Mouse (Mus musculus): ENCODE measurements around the gene Ubqln4. TPM values are rescaled to one million over a fixed set of nuclear protein-coding genes. Genes with fewer than 3 reads are reported as not detected.

Gene Ubqln4
- polyA plus RNA-seq (2015; fragmentation: Nextera tagmentation; extraction: Ambion mirVana), result 38.4 and 40.6 TPM in 2 replicates

DNA sequence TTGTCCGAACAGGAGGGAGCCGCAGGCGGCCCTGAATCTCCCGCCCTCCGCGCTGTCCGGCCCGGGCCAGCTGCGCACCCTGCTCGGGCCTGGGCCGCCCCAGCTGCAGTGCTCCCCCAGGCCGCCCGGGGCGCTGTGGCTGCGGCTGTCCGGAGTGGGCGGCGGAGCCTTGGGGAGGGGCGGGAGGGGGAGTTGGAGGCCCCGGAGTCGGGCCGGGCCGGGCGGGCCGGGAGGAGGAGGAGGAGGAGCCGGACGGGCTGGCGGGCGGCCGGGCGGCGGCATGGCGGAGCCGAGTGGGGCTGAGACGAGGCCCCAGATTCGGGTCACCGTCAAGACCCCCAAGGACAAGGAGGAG, at the start of gene Ubqln4:
Ubqln4 (plus strand) TSS at position 234 of the 355 bp plus-strand sequence.
- peak; percentile 91 for ATAC-seq (ENCODE audit: low read depth)
- H3K9me3 ChIP-seq, result no peaks in the 10 kb centered on the region
- peaks cover 38% of the 10 kb centered on the region for H3K4me1 ChIP-seq (replicated peaks)
- no peaks in the 10 kb centered on the region for H3K27me3 ChIP-seq
- under 1% methylated on average over 27 of the region's 37 CpGs for WGBS
- peak within 1 kb of the TSS; percentile 72 for H3K4me2 ChIP-seq
- peak within 1 kb of the TSS; percentile 95 for H3K9ac ChIP-seq
- H3K36me3 ChIP-seq, result peaks cover 28% of the 10 kb centered on the region
- H3K4me3 ChIP-seq, result peak within 1 kb of the TSS; percentile 91
- H3K27ac ChIP-seq (replicated peaks), result peak within 1 kb of the TSS; percentile 95

- Histone ChIP-seq H3K27me3 (peaks cover 28% of the 10 kb centered on the region), H3K36me3 (no peaks in the 10 kb centered on the region), H3K9me3 (no peaks in the 10 kb centered on the region), H3K27ac (replicated peaks) (no peak overlapping the region), H3K4me3 (no peak overlapping the region), H3K9ac (no peak overlapping the region), H3K4me1 (replicated peaks) (peaks cover 32% of the 10 kb centered on the region), H3K4me2 (peak overlapping the region; percentile 98)
- no peak for ATAC-seq (ENCODE audit: low read depth)
- 49% methylated on average over 8 of the region's 8 CpGs for WGBS
Measured at GRCm38 (mm10) chr3:88503881-88504746, 49.4 kb upstream of the Ubqln4 start.

DNA sequence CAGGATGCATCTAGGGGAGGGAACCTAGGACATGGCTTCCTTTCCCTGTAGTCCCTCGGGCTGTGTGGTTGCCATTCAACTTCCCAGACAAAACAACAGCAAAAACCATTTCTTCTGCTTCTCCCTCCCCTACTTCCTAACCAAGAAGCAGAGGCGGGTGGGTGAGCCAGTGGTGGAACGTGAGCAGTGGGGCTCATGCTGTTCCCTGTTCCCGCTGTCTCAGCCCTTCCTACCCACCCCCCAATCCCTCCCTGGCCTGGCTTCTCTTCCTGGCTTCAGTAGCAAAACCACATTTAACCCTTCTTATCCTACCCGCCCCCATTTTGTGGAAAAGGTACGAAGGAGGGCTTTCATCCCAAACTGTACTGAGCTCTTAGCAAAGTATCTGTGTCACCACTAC, 48.5 kb upstream of the Ubqln4 start:
- no peak overlapping the region for H3K4me2 ChIP-seq
- no peaks in the 10 kb centered on the region for H3K9me3 ChIP-seq
- H3K9ac ChIP-seq, result no peak overlapping the region
- H3K36me3 ChIP-seq, result no peaks in the 10 kb centered on the region
- peaks cover 28% of the 10 kb centered on the region for H3K27me3 ChIP-seq
- no peak for ATAC-seq (ENCODE audit: low read depth)
- H3K27ac ChIP-seq (replicated peaks), result no peak overlapping the region
- H3K4me3 ChIP-seq, result no peak overlapping the region
- 76% methylated on average over 6 of the region's 6 CpGs for WGBS
- peaks cover 42% of the 10 kb centered on the region for H3K4me1 ChIP-seq (replicated peaks)

GRCm38 (mm10) chr3:88505765-88506164, 47.8 kb upstream of the Ubqln4 start:
- H3K27me3 ChIP-seq, result peaks cover 26% of the 10 kb centered on the region
- H3K9me3 ChIP-seq, result no peaks in the 10 kb centered on the region
- H3K4me1 ChIP-seq (replicated peaks), result peaks cover 46% of the 10 kb centered on the region
- H3K9ac ChIP-seq, result no peak overlapping the region
- no peak overlapping the region for H3K4me3 ChIP-seq
- ATAC-seq (ENCODE audit: low read depth), result no peak
- no peak overlapping the region for H3K4me2 ChIP-seq
- no peaks in the 10 kb centered on the region for H3K36me3 ChIP-seq
- WGBS, result 43% methylated on average over 7 of the region's 7 CpGs
- no peak overlapping the region for H3K27ac ChIP-seq (replicated peaks)

- Histone ChIP-seq H3K4me2 (peak overlapping the region; percentile 59), H3K9ac (peak overlapping the region; percentile 69), H3K27me3 (peaks cover 2% of the 10 kb centered on the region), H3K27ac (replicated peaks) (peak overlapping the region; percentile 92), H3K4me1 (replicated peaks) (peaks cover 43% of the 10 kb centered on the region), H3K9me3 (no peaks in the 10 kb centered on the region), H3K36me3 (no peaks in the 10 kb centered on the region), H3K4me3 (peak overlapping the region; percentile 36)
- ATAC-seq (ENCODE audit: low read depth), result peak; percentile 10; the same call in 1 of the 2 replicates
- 58% methylated on average over 3 of the region's 3 CpGs for WGBS
Measured at GRCm38 (mm10) chr3:88509250-88509649, 44.3 kb upstream of the Ubqln4 start.

GRCm38 (mm10) chr3:88509692-88510420, 43.7 kb upstream of the Ubqln4 start, which contains the start of gene Lmna:
Gene Lmna (minus strand): TSS chr3:88509956.
- H3K27ac ChIP-seq (replicated peaks), result peak within 1 kb of the TSS; percentile 92
- ATAC-seq (ENCODE audit: low read depth), result peak; percentile 96
- no peaks in the 10 kb centered on the region; the same call in 1 of the 2 replicates for H3K27me3 ChIP-seq
- WGBS, result under 1% methylated on average over 30 of the region's 31 CpGs
- H3K4me1 ChIP-seq (replicated peaks), result peaks cover 45% of the 10 kb centered on the region
- peak within 1 kb of the TSS; percentile 59 for H3K4me2 ChIP-seq
- no peaks in the 10 kb centered on the region for H3K9me3 ChIP-seq
- no peaks in the 10 kb centered on the region for H3K36me3 ChIP-seq
- peak within 1 kb of the TSS; percentile 69 for H3K9ac ChIP-seq
- peak within 1 kb of the TSS; percentile 36 for H3K4me3 ChIP-seq

DNA sequence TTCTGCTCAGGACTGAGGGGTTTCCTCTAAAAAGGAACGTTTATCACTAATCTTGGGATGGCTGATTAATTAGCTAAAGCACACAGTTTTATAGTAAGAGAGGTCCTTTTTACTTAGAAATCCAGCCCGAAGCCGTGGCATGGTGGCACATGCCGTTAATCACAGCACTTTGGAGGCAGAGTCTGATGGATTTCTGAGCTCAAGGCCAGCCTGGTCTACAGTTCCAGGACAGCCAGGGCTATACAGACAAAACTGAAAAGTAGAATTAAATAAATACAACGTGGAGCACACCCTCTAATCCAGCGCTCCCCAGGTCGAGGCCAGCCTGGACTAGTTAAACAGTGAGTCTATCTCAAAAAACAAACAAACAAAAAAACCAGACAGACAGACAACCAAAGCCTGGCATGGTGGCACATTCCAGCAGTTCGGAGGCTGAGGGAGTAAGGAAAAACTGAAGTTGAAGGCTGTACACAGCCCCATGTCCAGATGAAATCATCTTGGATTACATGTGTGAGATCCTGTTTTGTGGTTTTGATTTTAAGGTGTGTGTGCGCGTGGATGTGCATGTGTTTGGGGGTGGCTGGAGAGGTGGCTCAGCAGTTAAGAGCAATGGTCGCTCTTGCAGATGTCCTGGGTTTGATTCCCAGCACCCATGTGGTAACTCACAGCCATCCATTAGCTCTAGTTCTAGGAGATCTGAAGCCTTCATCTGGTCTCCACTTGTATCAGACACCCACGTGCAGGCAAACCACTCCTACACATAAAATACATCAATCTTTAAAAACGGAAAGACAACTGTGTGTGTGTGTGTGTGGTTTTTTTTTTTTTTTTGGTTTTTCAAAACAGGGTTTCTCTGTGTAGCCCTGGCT, 42.9 kb upstream of the Ubqln4 start:
- no peaks in the 10 kb centered on the region for H3K27me3 ChIP-seq
- peak overlapping the region; percentile 36 for H3K4me3 ChIP-seq
- WGBS, result 51% methylated on average over 13 of the region's 13 CpGs
- no peaks in the 10 kb centered on the region for H3K36me3 ChIP-seq
- H3K9me3 ChIP-seq, result no peaks in the 10 kb centered on the region
- peak overlapping the region; percentile 92 for H3K27ac ChIP-seq (replicated peaks)
- peak overlapping the region; percentile 59 for H3K4me2 ChIP-seq
- no peak; the same call in 1 of the 2 replicates for ATAC-seq (ENCODE audit: low read depth)
- peaks cover 45% of the 10 kb centered on the region for H3K4me1 ChIP-seq (replicated peaks)
- peak overlapping the region; percentile 69 for H3K9ac ChIP-seq

- ATAC-seq (ENCODE audit: low read depth), result no peak
Measured at GRCm38 (mm10) chr3:88511559-88511958, 42.0 kb upstream of the Ubqln4 start.

GRCm38 (mm10) chr3:88512141-88512895, 41.2 kb upstream of the Ubqln4 start:
- 0 out of 2 replicates have a peak overlapping the region, but pooled peaks have one; percentile 31 for H3K9ac ChIP-seq
- H3K27me3 ChIP-seq, result no peaks in the 10 kb centered on the region
- ATAC-seq (ENCODE audit: low read depth), result no peak
- H3K9me3 ChIP-seq, result no peaks in the 10 kb centered on the region
- H3K4me1 ChIP-seq (replicated peaks), result peaks cover 45% of the 10 kb centered on the region
- peak overlapping the region; percentile 9; the same call in 1 of the 2 replicates for H3K27ac ChIP-seq (replicated peaks)
- H3K4me2 ChIP-seq, result no peak overlapping the region
- no peaks in the 10 kb centered on the region for H3K36me3 ChIP-seq
- no peak overlapping the region for H3K4me3 ChIP-seq
- 36% methylated on average over 6 of the region's 6 CpGs for WGBS

More at GRCm38 (mm10) chr3:88511559-88511958, 42.0 kb upstream of the Ubqln4 start:
- WGBS, result 66% methylated on average over 4 of the region's 4 CpGs
- H3K36me3 ChIP-seq, result no peaks in the 10 kb centered on the region
- no peak overlapping the region; the same call in 1 of the 2 replicates for H3K9ac ChIP-seq
- no peak overlapping the region for H3K4me2 ChIP-seq
- no peak overlapping the region for H3K4me3 ChIP-seq
- H3K9me3 ChIP-seq, result no peaks in the 10 kb centered on the region
- H3K27me3 ChIP-seq, result no peaks in the 10 kb centered on the region
- no peak overlapping the region for H3K27ac ChIP-seq (replicated peaks)
- H3K4me1 ChIP-seq (replicated peaks), result peaks cover 45% of the 10 kb centered on the region

GRCm38 (mm10) chr3:88512896-88513545, 40.5 kb upstream of the Ubqln4 start:
- Histone ChIP-seq H3K27ac (replicated peaks) (peak overlapping the region; percentile 9; the same call in 1 of the 2 replicates), H3K9ac (0 out of 2 replicates have a peak overlapping the region, but pooled peaks have one; percentile 31), H3K4me2 (no peak overlapping the region), H3K4me3 (no peak overlapping the region), H3K4me1 (replicated peaks) (peaks cover 45% of the 10 kb centered on the region), H3K36me3 (no peaks in the 10 kb centered on the region), H3K27me3 (no peaks in the 10 kb centered on the region), H3K9me3 (no peaks in the 10 kb centered on the region)
- ATAC-seq (ENCODE audit: low read depth), result no peak
- WGBS, result 41% methylated on average over 14 of the region's 15 CpGs

Measured in neural tube, embryonic 13.5 days (tissue).